Mouse (Mus musculus) forebrain, embryonic 15.5 days (tissue): ENCODE measurements around the gene Gm10912. TPM values are rescaled to one million over a fixed set of nuclear protein-coding genes. Genes with fewer than 3 reads are reported as not detected.
"Not testable (repeated sequence)": the region's sequence is repeated elsewhere in the genome, so short reads cannot be mapped to it uniquely, and the experiment has no call there.

Source experiments
- ATAC-seq: fragments of 200-750 bp; cut with Nextera tagmentation; replicated peaks from 2 replicates; pipeline ENCODE4 v1.8.0; 2017; ENCODE audit warnings: mild to moderate bottlenecking, moderate TSS enrichment, moderate library complexity
- H3K27ac ChIP-seq: fragments of 300-500 bp; sonication (generic); replicated peaks from 2 replicates; pipeline ENCODE4 v1.5.1; 2015; ENCODE audit warnings: mild to moderate bottlenecking, inconsistent platforms
- H3K27me3 ChIP-seq: fragments of 300-500 bp; sonication (generic); 2 replicates; pipeline ENCODE4 v1.6.1; 2015; ENCODE audit warnings: inconsistent platforms
- H3K36me3 ChIP-seq: fragments of 300-500 bp; sonication (generic); 2 replicates; pipeline ENCODE4 v1.6.1; 2015; ENCODE audit warnings: mild to moderate bottlenecking, inconsistent platforms
- H3K4me1 ChIP-seq: fragments of 300-500 bp; sonication (generic); 2 replicates; pipeline ENCODE4 v1.6.1; 2015; ENCODE audit warnings: inconsistent platforms
- H3K4me2 ChIP-seq: fragments of 300-500 bp; sonication (generic); replicated peaks from 2 replicates; pipeline ENCODE4 v1.6.1; 2015; ENCODE audit warnings: mild to moderate bottlenecking, inconsistent platforms
- H3K4me3 ChIP-seq: fragments of 300-500 bp; sonication (generic); 2 replicates; pipeline ENCODE4 v1.5.1; 2015; ENCODE audit warnings: mild to moderate bottlenecking, inconsistent platforms
- H3K9ac ChIP-seq: fragments of 300-500 bp; sonication (generic); replicated peaks from 2 replicates; pipeline ENCODE4 v1.6.1; 2015; ENCODE audit warnings: mild to moderate bottlenecking, inconsistent platforms
- H3K9me3 ChIP-seq: fragments of 300-500 bp; sonication (generic); 2 replicates; pipeline ENCODE4 v1.6.1; 2016; ENCODE audit warnings: inconsistent platforms
- WGBS: fragments of 180-500 bp; shearing (Covaris S2); methylation state at CpG from one replicate; pipeline ENCODE4 v1.1.7; 2015; ENCODE audit warnings: mixed read lengths; 5-methylcytosine and 5-hydroxymethylcytosine counted together
- polyA plus RNA-seq: library from polyadenylated mRNA; unstranded; fragments of >200 nt; fragmentation: Nextera tagmentation; extraction: Ambion mirVana; gene quantifications from 2 replicates; pipeline ENCODE4 v1.2.1, GENCODE M21; 2015

Gm10912 gene
- not detected in 2 replicates for polyA plus RNA-seq

- not testable (repeated sequence) for ATAC-seq, H3K9ac ChIP-seq, H3K9me3 ChIP-seq, H3K27ac ChIP-seq, H3K27me3 ChIP-seq, H3K4me2 ChIP-seq, H3K4me1 ChIP-seq, H3K4me3 ChIP-seq, H3K36me3 ChIP-seq
- WGBS, result 90% methylated on average over 6 of the region's 6 CpGs
These were observed at the start of gene Gm10912 for GRCm38 (mm10) chr2:104065526-104065925. Gene Gm10912 (plus strand): TSS chr2:104065826.

GRCm38 (mm10) chr2:104023096-104023495 is 42.5 kb upstream of the Gm10912 start:
- no peak overlapping the region for H3K4me2 ChIP-seq
- no peak overlapping the region for H3K27ac ChIP-seq
- no peaks in the 10 kb centered on the region for H3K9me3 ChIP-seq
- no peaks in the 10 kb centered on the region for H3K36me3 ChIP-seq
- H3K9ac ChIP-seq, result no peak overlapping the region
- peaks cover 3% of the 10 kb centered on the region for H3K4me1 ChIP-seq
- no peaks in the 10 kb centered on the region for H3K27me3 ChIP-seq
- ATAC-seq, result no peak
- H3K4me3 ChIP-seq, result no peak overlapping the region
- 88% methylated on average over 7 of the region's 7 CpGs for WGBS

- Histone ChIP-seq H3K36me3 (no peaks in the 10 kb centered on the region), H3K4me1 (peaks cover 19% of the 10 kb centered on the region), H3K27ac (no peak overlapping the region), H3K9ac (no peak overlapping the region), H3K27me3 (no peaks in the 10 kb centered on the region), H3K4me3 (no peak overlapping the region), H3K9me3 (no peaks in the 10 kb centered on the region), H3K4me2 (no peak overlapping the region)
- 89% methylated on average over 4 of the region's 4 CpGs for WGBS
- ATAC-seq, result no peak
These were observed 41.0 kb upstream of the Gm10912 start for GRCm38 (mm10) chr2:104024656-104025055.

GRCm38 (mm10) chr2:104027458-104028138 is 38.0 kb upstream of the Gm10912 start, which contains the start of gene Fbxo3:
Gene Fbxo3 (plus strand): TSS chr2:104027721.
- Histone ChIP-seq H3K36me3 (peaks cover 5% of the 10 kb centered on the region; the same call in 1 of the 2 replicates), H3K9me3 (no peaks in the 10 kb centered on the region), H3K27me3 (no peaks in the 10 kb centered on the region), H3K4me3 (peak within 1 kb of the TSS; percentile 79), H3K9ac (peak within 1 kb of the TSS; percentile 93), H3K27ac (0 out of 2 replicates have a peak within 1 kb of the TSS, but pooled peaks have one; percentile 27), H3K4me1 (peaks cover 21% of the 10 kb centered on the region), H3K4me2 (peak within 1 kb of the TSS; percentile 89)
- peak; percentile 95 for ATAC-seq
- 0% methylated on average over 44 of the region's 44 CpGs for WGBS

GRCm38 (mm10) chr2:104028139-104028723 is 37.4 kb upstream of the Gm10912 start, which contains the start of gene 4931422A03Rik:
Gene 4931422A03Rik (minus strand): TSS chr2:104028361.
- Histone ChIP-seq H3K4me1 (peaks cover 21% of the 10 kb centered on the region), H3K4me2 (peak within 1 kb of the TSS; percentile 89), H3K27ac (0 out of 2 replicates have a peak within 1 kb of the TSS, but pooled peaks have one; percentile 27), H3K9me3 (no peaks in the 10 kb centered on the region), H3K4me3 (peak within 1 kb of the TSS; percentile 79), H3K9ac (peak within 1 kb of the TSS; percentile 93), H3K27me3 (no peaks in the 10 kb centered on the region), H3K36me3 (peaks cover 5% of the 10 kb centered on the region)
- peak; percentile 81; the same call in 1 of the 2 replicates for ATAC-seq
- WGBS, result 2% methylated on average over 32 of the region's 32 CpGs

- WGBS, result 77% methylated on average over 2 of the region's 2 CpGs
- H3K27me3 ChIP-seq, result no peaks in the 10 kb centered on the region
- no peaks in the 10 kb centered on the region for H3K9me3 ChIP-seq
- no peak overlapping the region for H3K27ac ChIP-seq
- ATAC-seq, result no peak
- peak overlapping the region; percentile 89 for H3K4me2 ChIP-seq
- peak overlapping the region; percentile 79 for H3K4me3 ChIP-seq
- peaks cover 11% of the 10 kb centered on the region for H3K36me3 ChIP-seq
- 0 out of 2 replicates have a peak overlapping the region, but pooled peaks have one; percentile 93 for H3K9ac ChIP-seq
- H3K4me1 ChIP-seq, result peaks cover 21% of the 10 kb centered on the region
These were observed 36.6 kb upstream of the Gm10912 start for GRCm38 (mm10) chr2:104029074-104029473.

GRCm38 (mm10) chr2:104030381-104030780 is 35.2 kb upstream of the Gm10912 start:
- peaks cover 13% of the 10 kb centered on the region for H3K36me3 ChIP-seq
- no peaks in the 10 kb centered on the region for H3K9me3 ChIP-seq
- no peak overlapping the region for H3K4me2 ChIP-seq
- no peak for ATAC-seq
- no peak overlapping the region for H3K4me3 ChIP-seq
- H3K27me3 ChIP-seq, result no peaks in the 10 kb centered on the region
- H3K27ac ChIP-seq, result no peak overlapping the region
- 87% methylated on average over 3 of the region's 3 CpGs for WGBS
- no peak overlapping the region for H3K9ac ChIP-seq
- peaks cover 21% of the 10 kb centered on the region for H3K4me1 ChIP-seq

- 90% methylated on average over 3 of the region's 3 CpGs for WGBS
- no peak overlapping the region for H3K4me3 ChIP-seq
- no peaks in the 10 kb centered on the region for H3K27me3 ChIP-seq
- ATAC-seq, result no peak
- H3K36me3 ChIP-seq, result peaks cover 15% of the 10 kb centered on the region
- no peak overlapping the region for H3K9ac ChIP-seq
- no peaks in the 10 kb centered on the region for H3K9me3 ChIP-seq
- H3K4me1 ChIP-seq, result peaks cover 21% of the 10 kb centered on the region
- H3K27ac ChIP-seq, result no peak overlapping the region
- no peak overlapping the region for H3K4me2 ChIP-seq
These were observed 33.6 kb upstream of the Gm10912 start for GRCm38 (mm10) chr2:104032056-104032455.

- peaks cover 17% of the 10 kb centered on the region for H3K36me3 ChIP-seq
- H3K9ac ChIP-seq, result no peak overlapping the region
- no peak overlapping the region for H3K4me2 ChIP-seq
- 33% methylated on average over 3 of the region's 3 CpGs for WGBS
- H3K27ac ChIP-seq, result no peak overlapping the region
- no peaks in the 10 kb centered on the region for H3K9me3 ChIP-seq
- 0 out of 2 replicates have a peak, but pooled peaks have one; percentile 26 for ATAC-seq
- no peaks in the 10 kb centered on the region for H3K4me1 ChIP-seq
- no peak overlapping the region for H3K4me3 ChIP-seq
- no peaks in the 10 kb centered on the region for H3K27me3 ChIP-seq
These were observed 30.7 kb upstream of the Gm10912 start for GRCm38 (mm10) chr2:104034832-104035472.

- Histone ChIP-seq H3K4me1 (no peaks in the 10 kb centered on the region), H3K9ac (no peak overlapping the region), H3K27ac (no peak overlapping the region), H3K4me3 (no peak overlapping the region), H3K36me3 (peaks cover 22% of the 10 kb centered on the region), H3K27me3 (no peaks in the 10 kb centered on the region), H3K4me2 (no peak overlapping the region), H3K9me3 (no peaks in the 10 kb centered on the region)
- 80% methylated on average over 6 of the region's 6 CpGs for WGBS
- no peak for ATAC-seq
These were observed 30.0 kb upstream of the Gm10912 start for GRCm38 (mm10) chr2:104035595-104035994.

- Histone ChIP-seq H3K4me2 (no peak overlapping the region), H3K9ac (no peak overlapping the region), H3K27ac (no peak overlapping the region), H3K27me3 (no peaks in the 10 kb centered on the region), H3K4me3 (no peak overlapping the region), H3K9me3 (no peaks in the 10 kb centered on the region), H3K36me3 (peaks cover 26% of the 10 kb centered on the region), H3K4me1 (no peaks in the 10 kb centered on the region)
- ATAC-seq, result no peak
- WGBS, result 46% methylated on average over 3 of the region's 3 CpGs
These were observed 29.3 kb upstream of the Gm10912 start for GRCm38 (mm10) chr2:104036316-104036715.

GRCm38 (mm10) chr2:104038236-104038635 is 27.4 kb upstream of the Gm10912 start:
- H3K4me1 ChIP-seq, result no peaks in the 10 kb centered on the region
- H3K27ac ChIP-seq, result no peak overlapping the region
- H3K27me3 ChIP-seq, result no peaks in the 10 kb centered on the region
- no peak overlapping the region for H3K4me2 ChIP-seq
- peaks cover 27% of the 10 kb centered on the region for H3K36me3 ChIP-seq
- no peak overlapping the region for H3K4me3 ChIP-seq
- no peaks in the 10 kb centered on the region for H3K9me3 ChIP-seq
- WGBS, result 80% methylated on average over 2 of the region's 2 CpGs
- H3K9ac ChIP-seq, result no peak overlapping the region
- no peak for ATAC-seq
